Mouse (Mus musculus): Measurements from ENCODE around the gene Cacna1d. TPM values are rescaled to one million over a fixed set of nuclear protein-coding genes. Genes with fewer than 3 reads are reported as not detected.

Cacna1d gene
- total RNA-seq, 2 experiments from 2014 or later: 52.3 to 56.0 TPM

- H3K27ac ChIP-seq: no peak overlapping the region
- no peak overlapping the region for H3K4me3 ChIP-seq
- no peak for DNase-seq (ENCODE audit: extremely low spot score in 1 of 2, low spot score in 2 of 2)
- intact Hi-C loops (cut with DNase I): no loop called here
- peak; percentile 48 for TF ChIP-seq CTCF (IDR thresholded peaks at IDR 0.05)
Measured at GRCm38 (mm10) chr14:30217124-30217523, 274.1 kb downstream of the Cacna1d start.

GRCm38 (mm10) chr14:30208156-30208555 is 283.1 kb downstream of the Cacna1d start:
- H3K4me3 ChIP-seq: no peak overlapping the region
- no peak overlapping the region for H3K27ac ChIP-seq
- intact Hi-C loops (cut with DNase I): no loop called here
- peak in 1 of 2 experiments; percentile 6 for DNase-seq (ENCODE audit: extremely low spot score in 1 of 2, low spot score in 2 of 2)
- no peak; the same call in 1 of the 2 replicates for TF ChIP-seq CTCF (IDR thresholded peaks at IDR 0.05)

DNA sequence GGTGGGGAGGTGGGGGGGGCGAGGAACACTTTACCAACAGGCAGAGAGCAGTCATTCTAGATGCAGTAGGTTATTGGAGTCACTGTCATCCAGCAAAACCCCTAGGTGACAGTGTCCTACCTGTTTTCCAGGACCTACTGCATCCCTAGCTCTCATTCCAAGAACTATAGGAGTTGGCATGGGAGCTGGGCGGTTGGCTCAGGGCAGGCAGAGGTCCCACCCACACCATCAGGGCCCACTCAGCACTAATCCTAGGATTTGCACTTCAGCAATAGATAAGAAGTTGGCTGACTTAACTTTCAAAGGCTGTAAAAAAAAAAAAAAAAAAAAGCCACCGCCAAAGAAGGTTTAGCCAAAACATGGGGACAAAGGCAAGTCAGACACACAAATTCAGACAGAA is 285.4 kb downstream of the Cacna1d start:
- TF ChIP-seq CTCF (IDR thresholded peaks at IDR 0.05): no peak
- Histone ChIP-seq H3K27ac (no peak overlapping the region), H3K4me3 (no peak overlapping the region)
- DNase-seq (ENCODE audit: extremely low spot score in 1 of 2, low spot score in 2 of 2): peak in 1 of 2 experiments; percentile 5
- intact Hi-C loops (cut with DNase I): no loop called here

GRCm38 (mm10) chr14:30204526-30204925 is 286.7 kb downstream of the Cacna1d start:
- H3K27ac ChIP-seq: no peak overlapping the region
- DNase-seq (ENCODE audit: extremely low spot score in 1 of 2, low spot score in 2 of 2): peak in 1 of 2 experiments; percentile 6
- TF ChIP-seq CTCF (IDR thresholded peaks at IDR 0.05): no peak

DNA sequence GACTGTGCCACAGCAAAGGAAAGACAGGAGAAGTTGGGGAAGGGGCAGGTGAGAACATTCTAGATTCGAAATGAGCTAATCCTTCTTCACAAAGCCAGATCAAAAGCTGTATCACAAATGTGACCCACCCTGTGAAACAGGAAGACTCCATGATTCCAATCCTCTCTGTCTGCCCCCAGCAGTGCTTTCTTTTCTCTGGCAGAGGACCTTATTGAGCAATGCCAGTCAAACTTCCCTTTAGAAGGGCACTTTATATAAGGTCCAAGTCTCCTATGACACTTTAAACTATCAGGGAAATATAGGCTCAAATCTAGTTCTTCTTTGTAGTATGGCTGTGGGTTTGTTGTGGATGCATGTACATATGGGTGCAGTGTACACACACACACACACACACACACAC is 290.9 kb downstream of the Cacna1d start:
- Histone ChIP-seq H3K4me3 (no peak overlapping the region), H3K27ac (no peak overlapping the region)
- intact Hi-C loops (cut with DNase I): no loop called here
- DNase-seq (ENCODE audit: extremely low spot score in 1 of 2, low spot score in 2 of 2): no peak
- TF ChIP-seq CTCF (IDR thresholded peaks at IDR 0.05): no peak

More at GRCm38 (mm10) chr14:30204526-30204925, 286.7 kb downstream of the Cacna1d start:
- intact Hi-C loops (cut with DNase I): no loop called here
- H3K4me3 ChIP-seq: no peak overlapping the region

GRCm38 (mm10) chr14:30198882-30199281 is 292.4 kb downstream of the Cacna1d start:
- no peak for DNase-seq (ENCODE audit: extremely low spot score in 1 of 2, low spot score in 2 of 2)
- H3K27ac ChIP-seq: no peak overlapping the region; the same call in 1 of the 2 replicates
- H3K4me3 ChIP-seq: no peak overlapping the region
- no peak for TF ChIP-seq CTCF (IDR thresholded peaks at IDR 0.05)
- intact Hi-C loops (cut with DNase I): loop anchor here (5.0 kb wide), 3 partner anchors 72 to 153 kb away; no protein-coding TSS in a partner anchor

DNA sequence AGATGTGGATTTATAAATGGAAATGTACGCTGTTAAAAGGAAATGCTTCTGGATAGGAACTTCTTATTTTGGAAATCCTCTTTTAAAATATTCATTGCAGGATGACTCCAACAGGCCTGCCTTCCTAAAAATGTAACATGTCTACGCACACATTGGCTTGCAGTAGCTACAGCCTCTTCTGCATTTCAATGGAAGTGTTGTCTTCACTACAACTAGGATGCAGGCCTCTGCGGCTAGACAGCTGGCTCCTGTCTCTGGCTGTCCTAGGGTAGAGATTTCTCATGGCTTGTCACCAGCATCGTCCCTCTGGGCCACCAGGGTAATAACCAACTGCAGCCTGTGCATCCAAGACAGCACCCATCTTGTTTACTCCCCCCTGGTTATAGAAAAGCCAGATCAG is 293.1 kb downstream of the Cacna1d start:
- intact Hi-C loops (cut with DNase I): loop anchor here (5.0 kb wide), 3 partner anchors 71 to 154 kb away; no protein-coding TSS in a partner anchor
- no peak for DNase-seq (ENCODE audit: extremely low spot score in 1 of 2, low spot score in 2 of 2)
- no peak overlapping the region for H3K4me3 ChIP-seq
- TF ChIP-seq CTCF (IDR thresholded peaks at IDR 0.05): no peak
- no peak overlapping the region; the same call in none of the 2 replicates for H3K27ac ChIP-seq

- no peak overlapping the region for H3K4me3 ChIP-seq
- peak overlapping the region; percentile 32; the same call in 1 of the 2 replicates for H3K27ac ChIP-seq
- intact Hi-C loops (cut with DNase I): loop anchor here (5.0 kb wide), 3 partner anchors 70 to 155 kb away; no protein-coding TSS in a partner anchor
- no peak for DNase-seq (ENCODE audit: extremely low spot score in 1 of 2, low spot score in 2 of 2)
- TF ChIP-seq CTCF (IDR thresholded peaks at IDR 0.05): no peak; the same call in 1 of the 2 replicates
Measured at GRCm38 (mm10) chr14:30196959-30197358, 294.3 kb downstream of the Cacna1d start.

GRCm38 (mm10) chr14:30196235-30196634 is 295.0 kb downstream of the Cacna1d start:
- Histone ChIP-seq H3K27ac (no peak overlapping the region), H3K4me3 (no peak overlapping the region)
- peak; percentile 31 to 56 for DNase-seq (ENCODE audit: extremely low spot score in 1 of 2, low spot score in 2 of 2)
- intact Hi-C loops (cut with DNase I): loop anchor here (5.0 kb wide), 3 partner anchors 69 to 156 kb away; no protein-coding TSS in a partner anchor
- no peak for TF ChIP-seq CTCF (IDR thresholded peaks at IDR 0.05)

GRCm38 (mm10) chr14:30190308-30190971 is 300.8 kb downstream of the Cacna1d start:
- intact Hi-C loops (cut with DNase I): no loop called here
- no peak overlapping the region for H3K4me3 ChIP-seq
- DNase-seq (ENCODE audit: extremely low spot score in 1 of 2, low spot score in 2 of 2): no peak
- no peak for TF ChIP-seq CTCF (IDR thresholded peaks at IDR 0.05)
- H3K27ac ChIP-seq: no peak overlapping the region

DNA sequence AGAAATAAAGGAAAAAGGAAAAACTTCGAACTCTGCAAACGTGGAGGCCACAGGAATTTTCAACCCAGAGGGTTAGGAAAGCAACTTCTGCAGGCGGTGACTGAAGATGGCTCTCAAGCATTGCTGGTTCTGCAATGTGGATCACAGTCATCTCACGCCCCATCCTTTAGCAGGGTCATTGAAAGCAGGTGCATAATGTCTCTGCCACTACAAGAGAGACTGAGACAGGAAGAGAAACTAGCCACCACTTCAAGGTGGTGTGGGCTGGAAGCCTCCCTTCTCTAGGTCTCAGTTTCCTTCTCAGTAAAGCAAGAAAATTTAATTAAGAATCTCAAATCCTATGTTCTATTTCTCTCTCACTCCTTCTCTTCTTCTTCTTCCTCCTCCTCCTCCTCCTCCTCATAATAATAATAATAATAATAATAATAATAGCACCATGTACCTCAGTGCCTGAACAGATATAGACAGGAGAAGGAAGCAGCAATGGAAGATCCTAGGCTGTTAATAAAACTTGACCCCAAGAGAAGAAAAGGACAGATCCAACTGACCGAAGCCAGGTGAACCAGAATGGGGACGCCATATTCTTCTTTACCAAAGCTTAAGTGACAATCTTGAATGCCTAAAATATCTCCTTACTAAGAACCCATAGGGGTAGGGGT is 305.5 kb downstream of the Cacna1d start:
- DNase-seq (ENCODE audit: extremely low spot score in 1 of 2, low spot score in 2 of 2): no peak
- Histone ChIP-seq H3K27ac (no peak overlapping the region), H3K4me3 (no peak overlapping the region)
- no peak for TF ChIP-seq CTCF (IDR thresholded peaks at IDR 0.05)
- intact Hi-C loops (cut with DNase I): no loop called here

DNA sequence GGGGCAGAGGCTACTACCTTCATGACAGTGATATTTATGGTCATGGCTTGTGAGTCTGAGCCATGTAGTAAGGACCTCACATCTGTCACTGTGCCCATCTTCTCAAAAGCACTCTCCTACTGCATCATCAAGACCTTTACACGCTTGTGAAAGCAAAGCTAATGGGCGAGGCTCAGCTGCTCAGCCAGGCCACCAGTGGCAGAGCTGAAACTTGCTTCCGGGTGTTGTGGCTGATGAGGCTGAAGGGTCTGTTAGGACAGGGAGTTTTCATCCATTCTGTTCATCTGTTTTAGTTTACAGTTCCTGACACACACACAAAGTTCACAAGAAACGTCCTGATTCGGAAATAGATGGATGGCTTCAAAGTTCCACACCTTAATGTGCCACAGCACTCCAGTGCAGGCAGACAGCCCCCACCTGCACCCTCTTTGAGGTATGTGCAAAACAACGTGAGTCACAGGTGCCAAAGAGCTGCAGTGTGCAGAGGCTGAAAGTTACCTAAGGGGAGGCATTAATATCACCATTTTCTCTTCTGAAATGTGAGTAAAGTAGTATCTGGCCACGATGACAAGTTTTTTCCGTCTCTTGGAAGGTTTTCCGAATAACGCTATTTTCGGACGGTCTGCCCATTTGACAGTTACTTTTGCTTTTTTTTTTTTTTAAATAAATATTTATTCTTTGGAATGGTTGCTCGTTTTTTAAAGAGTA is 306.7 kb downstream of the Cacna1d start:
- intact Hi-C loops (cut with DNase I): no loop called here
- DNase-seq (ENCODE audit: extremely low spot score in 1 of 2, low spot score in 2 of 2): no peak
- Histone ChIP-seq H3K4me3 (no peak overlapping the region), H3K27ac (no peak overlapping the region)
- no peak for TF ChIP-seq CTCF (IDR thresholded peaks at IDR 0.05)
